Mouse (Mus musculus): ENCODE results near the gene Abca13. TPM values are rescaled to one million over a fixed set of nuclear protein-coding genes. Genes with fewer than 3 reads are reported as not detected.

The Abca13 gene
- total and polyA plus RNA-seq, 3 experiments: under 0.01 to 0.03 (median 0.03) TPM

DNA sequence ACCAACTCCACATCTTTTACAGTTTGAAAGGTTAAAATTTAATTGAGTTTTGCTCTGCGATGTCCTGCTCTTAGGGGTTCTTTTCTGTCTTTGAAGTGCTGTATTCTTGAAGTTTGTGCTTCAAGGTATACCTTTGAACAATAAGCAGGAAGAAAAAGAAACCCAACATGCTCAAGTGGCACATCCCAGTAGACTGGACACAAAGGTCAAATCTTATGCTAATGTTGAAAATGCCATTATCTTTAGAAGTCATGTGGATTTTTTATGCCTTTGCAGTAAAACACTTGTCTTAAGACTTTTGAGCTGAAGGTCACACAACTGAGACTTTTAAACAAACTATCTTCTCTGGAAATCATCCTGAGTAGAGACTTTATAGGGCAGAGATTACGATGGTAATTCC lies 493.2 kb downstream of the Abca13 start:
- H3K4me2 ChIP-seq (ENCODE audit: insufficient read depth, low read depth, poor library complexity, severe bottlenecking): no peak overlapping the region
- H3K27ac ChIP-seq (ENCODE audit: insufficient read depth, low read depth): no peak overlapping the region
- H3K36me3 ChIP-seq (replicated peaks in 1 of 2; ENCODE audit: control insufficient read depth in 1 of 2, insufficient read depth in 1 of 2, low read length in 1 of 2): no peaks in the 10 kb centered on the region
- TF ChIP-seq ZMIZ1 (IDR thresholded peaks at IDR 0.05; ENCODE audit: low read depth, low read length): no peak
- TF ChIP-seq MAFK (IDR thresholded peaks at IDR 0.05; ENCODE audit: insufficient replicate concordance, low read length): no peak
- no peak for TF ChIP-seq PAX5 (IDR thresholded peaks at IDR 0.05; ENCODE audit: low read length)
- TF ChIP-seq USF2 (conservative IDR thresholded peaks at IDR 0.05; ENCODE audit: low read depth, low read length): no peak
- TF ChIP-seq IRF4 (IDR thresholded peaks at IDR 0.05; ENCODE audit: low read depth, low read length): no peak
- TF ChIP-seq ELF1 (IDR thresholded peaks at IDR 0.05; ENCODE audit: low read depth, low read length): no peak
- TF ChIP-seq MEF2A (IDR thresholded peaks at IDR 0.05; ENCODE audit: borderline replicate concordance, low read depth, low read length): no peak
- no peak for TF ChIP-seq TBP (conservative IDR thresholded peaks at IDR 0.05; ENCODE audit: low read depth, low read length)
- no peak for TF ChIP-seq NELFE (IDR thresholded peaks at IDR 0.05; ENCODE audit: low read depth, low read length)
- no peaks in the 10 kb centered on the region for H3K27me3 ChIP-seq (replicated peaks)
- H3K9ac ChIP-seq (ENCODE audit: insufficient read depth, low read depth): no peak overlapping the region
- dilution Hi-C loops (cut with MboI; ENCODE audit: extremely low pct_ligation_motif_present, extremely low pct_unique_long_range_greater_than_20kb, low sequenced_read_pairs) (no loop called here), in situ Hi-C loops (cut with MboI; ENCODE audit: low pct_ligation_motif_present, low pct_unique_long_range_greater_than_20kb, low sequenced_read_pairs) (no loop called here)
- H3K79me2 ChIP-seq (replicated peaks; ENCODE audit: control insufficient read depth, extremely low read depth, insufficient read depth, poor library complexity, severe bottlenecking): no peaks in the 10 kb centered on the region
- no peak overlapping the region for H3K4me3 ChIP-seq (replicated peaks in 1 of 3; ENCODE audit: low read depth in 2 of 3, low read length in 2 of 3, poor library complexity in 1 of 3)
- peaks cover 33% of the 10 kb centered on the region for H3K9me3 ChIP-seq (replicated peaks; ENCODE audit: low read length)
- no peak for DNase-seq (ENCODE audit: extremely low read depth)
- no peaks in the 10 kb centered on the region for H3K4me1 ChIP-seq (ENCODE audit: control insufficient read depth in 1 of 2, insufficient read depth in 2 of 2)

DNA sequence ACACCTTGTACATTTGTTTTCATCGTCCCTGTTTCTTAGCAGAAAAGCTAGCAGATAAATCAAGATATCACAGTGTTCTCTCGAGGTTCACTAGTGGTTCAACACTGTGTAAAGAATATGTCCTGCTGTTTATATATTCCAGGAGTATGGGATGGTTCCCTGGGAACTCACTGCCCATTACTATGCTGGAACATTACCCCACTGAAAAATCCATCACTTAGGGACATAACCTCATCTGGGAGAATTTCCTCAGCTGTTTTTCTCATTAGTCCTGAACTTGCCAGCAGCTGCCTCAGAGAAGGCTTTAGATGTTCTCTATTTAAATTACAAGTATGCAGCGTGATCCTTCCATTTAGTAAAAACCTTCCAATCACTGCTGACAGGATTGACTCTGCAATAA lies 513.4 kb downstream of the Abca13 start:
- TF ChIP-seq BHLHE40 (IDR thresholded peaks at IDR 0.05; ENCODE audit: low read depth, low read length) (no peak), CHD1 (IDR thresholded peaks at IDR 0.05; ENCODE audit: low read depth, low read length) (no peak), NELFE (IDR thresholded peaks at IDR 0.05; ENCODE audit: low read depth, low read length) (no peak), MAZ (IDR thresholded peaks at IDR 0.05; ENCODE audit: low read depth, low read length) (no peak), ETS1 (conservative IDR thresholded peaks at IDR 0.05; ENCODE audit: low read depth, low read length) (no peak), PAX5 (IDR thresholded peaks at IDR 0.05; ENCODE audit: low read length) (no peak), MXI1 (IDR thresholded peaks at IDR 0.05; ENCODE audit: low read depth, low read length) (no peak), USF1 (IDR thresholded peaks at IDR 0.05; ENCODE audit: low read depth, low read length) (no peak), E2F4 (IDR thresholded peaks at IDR 0.05; ENCODE audit: insufficient replicate concordance, low read depth, low read length) (no peak), ZNF384 (IDR thresholded peaks at IDR 0.05; ENCODE audit: low read depth, low read length) (no peak), RAD21 (IDR thresholded peaks at IDR 0.05; ENCODE audit: low read depth, low read length) (no peak), KAT2A (IDR thresholded peaks at IDR 0.05; ENCODE audit: insufficient replicate concordance, low read length) (no peak)
- Histone ChIP-seq H3K79me2 (replicated peaks; ENCODE audit: control insufficient read depth, extremely low read depth, insufficient read depth, poor library complexity, severe bottlenecking) (no peaks in the 10 kb centered on the region), H3K4me2 (ENCODE audit: insufficient read depth, low read depth, poor library complexity, severe bottlenecking) (no peak overlapping the region), H3K9me3 (replicated peaks; ENCODE audit: low read length) (peaks cover 38% of the 10 kb centered on the region), H3K4me3 (replicated peaks in 1 of 3; ENCODE audit: low read depth in 2 of 3, low read length in 2 of 3, poor library complexity in 1 of 3) (no peak overlapping the region), H3K27ac (ENCODE audit: insufficient read depth, low read depth) (no peak overlapping the region), H3K4me1 (ENCODE audit: control insufficient read depth in 1 of 2, insufficient read depth in 2 of 2) (no peaks in the 10 kb centered on the region), H3K9ac (ENCODE audit: insufficient read depth, low read depth) (no peak overlapping the region), H3K36me3 (replicated peaks in 1 of 2; ENCODE audit: control insufficient read depth in 1 of 2, insufficient read depth in 1 of 2, low read length in 1 of 2) (no peaks in the 10 kb centered on the region), H3K27me3 (replicated peaks) (no peaks in the 10 kb centered on the region)
- in situ Hi-C loops (cut with MboI; ENCODE audit: low pct_ligation_motif_present, low pct_unique_long_range_greater_than_20kb, low sequenced_read_pairs) (no loop called here), dilution Hi-C loops (cut with MboI; ENCODE audit: extremely low pct_ligation_motif_present, extremely low pct_unique_long_range_greater_than_20kb, low sequenced_read_pairs) (no loop called here)
- DNase-seq (ENCODE audit: extremely low read depth): no peak

Measured in CH12.LX (cell line).